Mouse (Mus musculus): ENCODE results near the gene Lmntd1. TPM values are rescaled to one million over a fixed set of nuclear protein-coding genes. Genes with fewer than 3 reads are reported as not detected.
"Not testable (repeated sequence)": the region's sequence is repeated elsewhere in the genome, so short reads cannot be mapped to it uniquely, and the experiment has no call there.

Lmntd1 gene
- polyA plus RNA-seq, 1 experiment from 2014 or later: 0.63 TPM

DNA sequence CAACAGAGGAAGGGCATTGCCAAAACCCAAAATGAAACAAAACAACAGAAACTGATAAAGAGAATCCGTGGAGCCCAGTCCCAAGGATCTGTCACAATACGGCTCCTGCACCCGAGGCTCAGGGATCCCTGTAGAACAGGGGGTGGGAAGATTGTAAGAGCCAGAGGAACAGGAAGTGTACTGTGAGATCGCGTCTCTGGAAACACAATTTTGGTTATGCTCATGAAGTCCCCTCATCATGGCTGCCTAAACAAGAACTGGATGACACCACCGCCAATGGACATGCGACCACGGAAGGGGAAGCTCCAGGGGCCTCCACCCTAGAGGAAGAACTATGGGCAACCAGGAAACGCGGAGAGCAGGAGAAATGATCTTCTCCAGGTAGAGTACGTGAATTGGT, 271.3 kb downstream of the Lmntd1 start:
- WGBS: 90% methylated on average over 11 of the region's 11 CpGs
- no peak for ATAC-seq (ENCODE audit: low FRiP score)
- no peaks in the 10 kb centered on the region for H3K9me3 ChIP-seq (replicated peaks)

DNA sequence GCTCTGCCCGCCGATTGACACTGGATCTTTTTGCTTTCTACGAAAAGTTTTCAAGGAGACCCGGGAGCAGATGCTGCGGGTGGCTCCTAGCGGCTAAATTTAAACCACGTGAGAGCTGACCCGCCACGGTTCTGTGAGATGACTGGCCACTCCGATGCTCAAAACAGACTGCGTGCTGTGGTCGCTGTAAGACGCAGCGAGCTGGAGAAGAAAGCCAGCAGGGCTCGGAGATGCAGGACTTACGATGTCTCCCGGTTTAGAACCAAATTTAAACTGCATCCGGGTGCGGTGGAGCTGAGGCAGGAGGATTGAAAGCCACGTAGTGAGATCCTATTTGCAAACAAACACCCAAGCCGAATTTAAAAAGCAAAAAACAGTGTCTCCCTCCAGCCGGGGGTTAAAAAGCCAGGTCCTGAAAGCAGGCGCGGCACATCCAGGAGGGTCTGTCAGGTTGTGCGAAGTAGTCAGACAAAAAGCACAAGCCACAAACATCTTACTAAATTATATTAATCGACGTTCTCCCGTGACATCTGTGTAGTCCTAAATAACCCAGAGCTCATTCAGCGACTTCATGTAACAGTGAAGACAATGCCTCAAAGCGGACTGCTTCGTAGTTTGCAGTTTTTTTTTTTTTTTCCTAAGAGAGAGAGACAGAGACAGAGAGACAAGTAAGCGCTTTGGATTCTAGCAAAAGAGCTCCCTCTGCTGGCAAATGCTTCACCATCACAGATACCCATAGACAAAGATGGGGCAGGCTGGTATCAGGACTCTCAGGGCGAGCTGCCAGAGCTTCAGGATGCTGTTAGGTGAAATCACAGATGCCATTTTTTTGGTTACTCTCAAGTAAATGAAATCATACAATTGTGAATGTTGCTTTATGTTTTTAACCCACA, 272.6 kb downstream of the Lmntd1 start:
- ATAC-seq (ENCODE audit: low FRiP score): peak; percentile 62
- Histone ChIP-seq H3K27ac (replicated peaks) (peak overlapping the region; percentile 87), H3K9me3 (replicated peaks) (no peaks in the 10 kb centered on the region), H3K9ac (replicated peaks) (peak overlapping the region; percentile 58), H3K4me2 (peak overlapping the region; percentile 96), H3K27me3 (replicated peaks) (no peaks in the 10 kb centered on the region; the same call in 1 of the 2 replicates), H3K4me1 (0 out of 2 replicates have a peak, but pooled peaks cover 11% of the 10 kb centered on the region), H3K4me3 (replicated peaks) (peak overlapping the region; percentile 55), H3K36me3 (no peaks in the 10 kb centered on the region)
- WGBS: under 1% methylated on average over 33 of the region's 33 CpGs

More for the DNA sequence above, 271.3 kb downstream of the Lmntd1 start:
- no peaks in the 10 kb centered on the region for H3K36me3 ChIP-seq
- no peaks in the 10 kb centered on the region; the same call in 1 of the 2 replicates for H3K27me3 ChIP-seq (replicated peaks)
- no peak overlapping the region for H3K4me2 ChIP-seq
- no peak overlapping the region for H3K4me3 ChIP-seq (replicated peaks)
- H3K4me1 ChIP-seq: 0 out of 2 replicates have a peak, but pooled peaks cover 11% of the 10 kb centered on the region
- H3K9ac ChIP-seq (replicated peaks): no peak overlapping the region
- H3K27ac ChIP-seq (replicated peaks): no peak overlapping the region

DNA sequence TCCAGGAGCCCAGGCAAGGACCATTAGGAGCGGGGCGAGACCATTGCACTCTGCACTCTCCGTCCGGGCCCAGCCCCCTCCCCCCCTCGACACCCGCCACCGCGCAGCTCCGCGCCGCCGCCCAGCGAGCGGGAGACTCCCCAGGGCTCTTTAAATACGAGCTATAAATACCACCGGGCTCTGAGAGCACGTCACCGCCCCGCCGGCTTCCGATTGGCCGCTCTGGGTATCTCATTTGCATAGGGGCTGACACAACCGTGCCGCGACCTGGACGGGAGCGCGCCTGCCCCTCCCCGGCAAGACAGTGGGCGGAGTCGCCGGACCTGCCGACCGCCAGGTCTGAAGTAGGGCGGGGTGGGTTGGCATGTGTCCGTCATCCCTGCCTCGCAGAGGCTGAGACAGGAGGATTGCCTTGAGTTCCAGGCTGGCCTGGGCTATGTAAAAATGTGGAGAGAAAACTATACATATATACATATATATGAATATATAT, 273.4 kb downstream of the Lmntd1 start:
- Histone ChIP-seq H3K4me1 (0 out of 2 replicates have a peak, but pooled peaks cover 11% of the 10 kb centered on the region), H3K4me3 (replicated peaks) (peak overlapping the region; percentile 55), H3K27ac (replicated peaks) (peak overlapping the region; percentile 87), H3K36me3 (no peaks in the 10 kb centered on the region), H3K9me3 (replicated peaks) (no peaks in the 10 kb centered on the region), H3K27me3 (replicated peaks) (no peaks in the 10 kb centered on the region; the same call in 1 of the 2 replicates), H3K9ac (replicated peaks) (peak overlapping the region; percentile 51), H3K4me2 (peak overlapping the region; percentile 96)
- WGBS: 0% methylated on average over 33 of the region's 37 CpGs
- ATAC-seq (ENCODE audit: low FRiP score): peak; percentile 97

DNA sequence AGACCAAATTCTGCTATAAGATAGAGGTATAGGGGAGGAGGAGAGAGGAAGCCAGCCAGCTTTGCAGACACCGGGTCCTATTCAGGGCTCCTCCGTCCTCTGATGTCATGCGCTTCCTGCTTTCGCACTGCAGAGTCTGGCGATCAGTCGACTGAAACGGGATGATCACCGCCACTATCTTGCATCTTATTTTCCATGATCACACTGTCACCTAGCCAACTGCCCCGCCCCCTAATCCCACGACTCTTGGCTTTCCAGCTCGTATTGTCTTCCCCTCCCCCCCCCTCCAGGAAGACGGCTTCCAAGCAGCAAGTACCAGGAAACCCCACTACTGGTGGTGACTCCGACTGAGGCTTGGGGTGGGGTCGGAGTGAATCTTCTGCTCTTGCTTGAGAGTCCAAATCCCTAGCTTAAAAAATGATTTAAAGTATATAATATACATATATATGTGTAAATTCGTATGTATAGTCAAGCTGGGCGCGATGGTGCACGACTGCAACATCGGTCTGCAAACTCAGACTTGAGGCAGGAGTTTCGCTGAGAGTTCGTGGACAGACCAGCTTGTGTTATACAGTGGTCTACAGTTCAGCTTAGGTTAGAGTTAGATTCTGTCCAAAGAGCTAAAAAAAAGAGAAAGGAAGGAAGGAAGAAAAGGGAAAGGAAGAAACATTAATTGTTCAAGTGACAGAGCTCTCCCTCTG, 274.0 kb downstream of the Lmntd1 start:
- Histone ChIP-seq H3K27ac (replicated peaks) (peak overlapping the region; percentile 87), H3K27me3 (replicated peaks) (no peaks in the 10 kb centered on the region; the same call in 1 of the 2 replicates), H3K4me2 (peak overlapping the region; percentile 96), H3K4me3 (replicated peaks) (peak overlapping the region; percentile 55), H3K9ac (replicated peaks) (peak overlapping the region; percentile 51), H3K36me3 (no peaks in the 10 kb centered on the region), H3K9me3 (replicated peaks) (no peaks in the 10 kb centered on the region), H3K4me1 (0 out of 2 replicates have a peak, but pooled peaks cover 11% of the 10 kb centered on the region)
- under 1% methylated on average over 21 of the region's 21 CpGs for WGBS
- peak; percentile 43 for ATAC-seq (ENCODE audit: low FRiP score)

DNA sequence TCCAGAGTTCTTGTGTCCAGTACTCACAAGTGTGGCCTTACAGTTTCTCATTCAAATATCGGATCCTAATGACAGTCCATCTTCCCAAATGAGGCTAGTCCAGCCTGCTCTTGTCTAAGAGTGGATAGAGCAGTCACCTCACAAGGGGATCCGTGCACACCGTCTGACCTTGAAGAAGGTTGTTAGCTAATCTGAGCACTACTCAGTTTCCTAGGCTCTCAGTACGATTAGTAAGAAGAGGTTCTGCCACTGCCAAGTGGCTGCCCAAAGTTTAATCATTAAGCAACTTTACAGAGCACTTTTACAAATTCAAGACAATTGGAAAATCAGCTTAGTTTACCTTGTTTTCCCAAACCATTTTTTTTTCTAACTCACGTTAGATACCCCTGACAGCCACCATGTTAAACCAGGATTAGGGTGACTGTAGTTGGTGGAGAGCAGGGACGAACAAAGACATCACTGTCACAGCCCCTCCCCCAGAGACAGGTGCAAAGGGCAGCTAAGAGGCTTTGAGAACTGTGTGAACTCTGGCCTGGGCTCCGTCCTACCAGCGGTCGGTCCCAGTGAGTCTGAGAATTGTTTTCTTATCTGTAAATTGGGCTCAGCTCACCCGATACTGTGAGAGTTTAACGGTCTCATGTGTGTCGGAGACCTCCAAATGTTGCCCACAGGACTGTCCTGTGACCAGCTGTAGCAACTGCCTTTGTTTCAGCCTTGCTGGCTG, 275.4 kb downstream of the Lmntd1 start:
- 42% methylated on average over 12 of the region's 12 CpGs for WGBS
- H3K4me2 ChIP-seq: peak overlapping the region; percentile 96; the same call in 1 of the 2 replicates
- H3K4me1 ChIP-seq: 0 out of 2 replicates have a peak, but pooled peaks cover 11% of the 10 kb centered on the region
- peak overlapping the region; percentile 87; the same call in 1 of the 2 replicates for H3K27ac ChIP-seq (replicated peaks)
- no peaks in the 10 kb centered on the region for H3K9me3 ChIP-seq (replicated peaks)
- no peak overlapping the region for H3K4me3 ChIP-seq (replicated peaks)
- ATAC-seq (ENCODE audit: low FRiP score): no peak
- H3K36me3 ChIP-seq: no peaks in the 10 kb centered on the region
- H3K27me3 ChIP-seq (replicated peaks): no peaks in the 10 kb centered on the region; the same call in 1 of the 2 replicates
- H3K9ac ChIP-seq (replicated peaks): 0 out of 2 replicates have a peak overlapping the region, but pooled peaks have one; percentile 1

DNA sequence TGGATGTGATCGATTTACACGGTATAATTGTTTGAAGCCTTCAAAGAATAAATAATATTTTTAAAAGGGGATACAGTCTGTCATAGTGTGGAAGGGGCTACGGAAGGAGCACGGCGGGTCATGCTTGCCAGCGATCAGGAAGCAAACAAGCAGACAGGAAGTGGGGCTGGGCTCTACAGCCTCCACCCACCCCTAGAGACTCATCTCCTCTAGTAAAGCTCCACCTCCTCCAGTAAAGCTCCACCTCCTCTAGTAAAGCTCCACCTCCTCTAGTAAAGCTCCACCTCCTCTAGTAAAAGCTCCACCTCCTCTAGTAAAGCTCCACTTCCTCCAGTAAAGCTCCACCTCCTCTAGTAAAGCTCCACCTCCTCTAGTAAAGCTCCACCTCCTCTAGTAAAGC, 276.6 kb downstream of the Lmntd1 start:
- H3K9me3 ChIP-seq (replicated peaks); H3K27ac ChIP-seq (replicated peaks); H3K4me3 ChIP-seq (replicated peaks); H3K4me2 ChIP-seq; H3K27me3 ChIP-seq (replicated peaks); H3K9ac ChIP-seq (replicated peaks); ATAC-seq (ENCODE audit: low FRiP score); H3K36me3 ChIP-seq: not testable (repeated sequence)
- WGBS: 91% methylated on average over 6 of the region's 6 CpGs
- 0 out of 2 replicates have a peak, but pooled peaks cover 11% of the 10 kb centered on the region for H3K4me1 ChIP-seq

DNA sequence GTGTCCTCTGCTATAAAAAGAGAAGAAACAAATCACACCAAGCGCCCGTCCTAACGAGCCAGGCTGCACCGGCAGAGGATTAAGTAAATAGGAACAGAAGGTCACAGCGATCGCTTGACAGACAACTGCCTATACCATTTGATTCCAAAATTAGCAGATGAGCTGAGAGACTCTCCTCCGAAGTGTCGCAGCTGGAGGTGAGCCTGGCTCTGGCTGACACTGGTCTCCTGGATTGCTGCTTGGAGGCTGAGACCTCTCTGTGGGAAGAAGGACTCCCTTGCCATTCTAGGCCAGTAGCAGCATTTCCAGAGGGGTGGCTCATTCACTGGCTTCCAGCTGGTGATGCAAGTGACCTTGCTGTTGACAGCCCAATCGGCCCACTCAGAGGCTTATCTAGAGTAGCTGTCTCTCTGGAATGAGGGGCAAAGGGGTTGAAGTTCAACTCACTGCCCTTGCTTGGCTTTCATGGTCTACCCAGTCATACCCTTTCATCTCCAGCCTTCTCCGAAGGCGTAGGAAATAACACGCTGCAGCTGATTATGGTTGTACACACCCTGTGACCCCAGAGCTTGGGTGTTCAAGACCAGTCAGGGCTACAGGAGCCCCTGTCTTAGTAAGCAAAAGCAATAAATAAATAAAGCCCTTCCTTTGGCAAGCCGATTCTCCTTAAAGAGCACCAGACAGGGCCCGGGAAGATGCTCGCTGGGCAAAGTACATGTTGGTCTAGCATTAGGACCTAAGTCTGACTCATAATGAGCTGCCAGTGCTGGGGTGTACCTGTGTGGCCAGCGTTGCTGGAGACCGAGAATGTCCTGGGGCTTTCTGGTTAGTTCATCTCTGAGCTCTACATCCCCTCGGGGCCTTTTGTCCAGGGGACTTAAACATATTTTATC, 278.0 kb downstream of the Lmntd1 start:
- no peaks in the 10 kb centered on the region for H3K9me3 ChIP-seq (replicated peaks)
- 75% methylated on average over 18 of the region's 18 CpGs for WGBS
- H3K4me3 ChIP-seq (replicated peaks): no peak overlapping the region
- H3K27me3 ChIP-seq (replicated peaks): no peaks in the 10 kb centered on the region; the same call in 1 of the 2 replicates
- H3K4me1 ChIP-seq: 0 out of 2 replicates have a peak, but pooled peaks cover 11% of the 10 kb centered on the region
- no peaks in the 10 kb centered on the region for H3K36me3 ChIP-seq
- H3K9ac ChIP-seq (replicated peaks): no peak overlapping the region
- H3K4me2 ChIP-seq: no peak overlapping the region
- no peak for ATAC-seq (ENCODE audit: low FRiP score)
- H3K27ac ChIP-seq (replicated peaks): no peak overlapping the region

DNA sequence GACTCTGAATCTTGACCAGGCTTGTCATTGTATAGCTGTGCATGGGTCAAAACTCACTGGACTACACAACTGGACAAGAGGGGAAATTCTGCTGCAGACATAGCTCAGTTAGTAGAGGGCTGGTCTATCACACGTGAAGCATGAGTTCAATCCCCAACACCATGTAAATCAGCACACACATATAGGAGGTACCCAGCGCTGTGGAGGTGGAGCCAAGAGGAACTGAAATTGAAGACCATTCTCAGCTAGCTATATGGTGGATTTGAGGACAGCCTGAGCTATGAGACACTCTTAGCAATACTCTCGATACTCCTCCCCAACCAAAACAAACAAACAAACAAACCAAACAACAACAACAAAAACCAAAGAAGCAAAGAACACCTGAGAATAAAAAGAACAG, 279.9 kb downstream of the Lmntd1 start:
- no peak overlapping the region for H3K4me3 ChIP-seq (replicated peaks)
- no peaks in the 10 kb centered on the region for H3K36me3 ChIP-seq
- no peak overlapping the region for H3K27ac ChIP-seq (replicated peaks)
- no peak overlapping the region for H3K4me2 ChIP-seq
- ATAC-seq (ENCODE audit: low FRiP score): no peak
- H3K9ac ChIP-seq (replicated peaks): no peak overlapping the region
- 89% methylated on average over 3 of the region's 3 CpGs for WGBS
- H3K9me3 ChIP-seq (replicated peaks): no peaks in the 10 kb centered on the region
- 0 out of 2 replicates have a peak, but pooled peaks cover 4% of the 10 kb centered on the region for H3K4me1 ChIP-seq
- H3K27me3 ChIP-seq (replicated peaks): no peaks in the 10 kb centered on the region; the same call in 1 of the 2 replicates

DNA sequence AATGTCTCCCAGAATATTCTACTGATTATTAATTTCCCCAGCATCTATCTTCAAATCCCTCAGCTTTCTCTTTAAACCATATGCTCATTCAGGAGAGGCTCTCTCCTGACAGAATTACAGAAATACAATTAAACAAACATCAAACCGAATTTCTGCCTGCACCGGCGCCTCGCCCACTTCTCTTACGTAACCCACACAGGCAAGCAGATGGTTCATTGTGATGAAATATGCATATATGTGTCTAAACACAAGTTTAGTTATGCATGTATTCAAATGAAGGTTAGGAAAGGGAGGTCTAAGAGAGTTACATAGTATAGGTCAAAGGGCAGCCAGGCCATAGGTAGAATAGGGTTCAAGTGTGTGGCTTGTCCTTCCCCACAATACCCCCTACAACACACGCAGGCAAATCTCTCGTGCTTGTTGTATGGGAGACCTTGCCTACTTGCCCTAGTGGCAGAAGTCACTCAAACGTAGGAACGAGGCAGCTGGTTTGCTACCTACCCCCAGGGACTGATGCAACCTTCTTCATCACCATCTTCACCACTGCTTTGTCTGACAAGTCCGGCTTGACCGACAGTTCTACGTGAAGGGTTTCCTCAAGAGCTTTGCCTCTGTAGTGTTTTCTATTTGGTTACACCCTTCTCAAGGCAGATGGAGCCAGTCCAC, 287.8 kb downstream of the Lmntd1 start:
- 90% methylated on average over 12 of the region's 12 CpGs for WGBS
- Histone ChIP-seq H3K4me1 (no peaks in the 10 kb centered on the region), H3K9ac (replicated peaks) (no peak overlapping the region), H3K9me3 (replicated peaks) (no peaks in the 10 kb centered on the region), H3K4me2 (no peak overlapping the region), H3K27ac (replicated peaks) (no peak overlapping the region), H3K4me3 (replicated peaks) (no peak overlapping the region), H3K36me3 (no peaks in the 10 kb centered on the region), H3K27me3 (replicated peaks) (no peaks in the 10 kb centered on the region)
- ATAC-seq (ENCODE audit: low FRiP score): no peak

DNA sequence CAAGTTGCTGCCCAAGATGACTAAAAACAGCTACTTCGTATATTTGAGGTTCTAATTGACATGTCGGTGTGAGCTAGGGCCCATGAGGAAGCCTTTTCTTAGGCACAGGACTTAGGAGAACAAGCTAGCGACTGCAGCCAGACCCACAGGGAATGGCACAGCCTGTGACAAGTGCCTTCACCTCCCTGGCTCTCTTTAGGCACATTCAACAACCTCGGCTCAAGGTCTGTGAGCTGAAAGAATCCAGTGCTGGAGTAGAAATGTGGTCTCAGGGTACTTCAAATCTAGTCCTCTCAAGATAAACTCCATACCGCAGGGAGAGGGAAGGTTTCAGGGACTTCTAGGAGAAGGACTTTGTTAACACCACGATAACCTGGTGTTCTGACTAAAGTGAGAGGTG, 289.0 kb downstream of the Lmntd1 start:
- Histone ChIP-seq H3K4me2 (no peak overlapping the region), H3K36me3 (no peaks in the 10 kb centered on the region), H3K9ac (replicated peaks) (no peak overlapping the region), H3K27me3 (replicated peaks) (no peaks in the 10 kb centered on the region), H3K4me1 (no peaks in the 10 kb centered on the region), H3K9me3 (replicated peaks) (no peaks in the 10 kb centered on the region), H3K27ac (replicated peaks) (no peak overlapping the region), H3K4me3 (replicated peaks) (no peak overlapping the region)
- WGBS: 76% methylated on average over 6 of the region's 6 CpGs
- ATAC-seq (ENCODE audit: low FRiP score): no peak

Data from neural tube, embryonic 15.5 days (tissue).